Mouse (Mus musculus): ENCODE measurements around the gene 1110012L19Rik. TPM values are rescaled to one million over a fixed set of nuclear protein-coding genes. Genes with fewer than 3 reads are reported as not detected.

Gene 1110012L19Rik
- polyA plus RNA-seq, 1 experiment from 2014 or later = 31.5 TPM

Other genes with a start within 250 kb of the 1110012L19Rik start
- 3.4 and 3.8 TPM in 2 replicates for gene Ids, start 20.8 kb upstream of the 1110012L19Rik start, polyA plus RNA-seq (2015; fragmentation: Nextera tagmentation; extraction: Ambion mirVana)
- 39.5 and 41.2 TPM in 2 replicates for gene Tmem185a, start 91.3 kb downstream of the 1110012L19Rik start, polyA plus RNA-seq (2015; fragmentation: Nextera tagmentation; extraction: Ambion mirVana)

All from stomach, embryonic 15.5 days (tissue).